Comparison of ENCODE assay signal across 14 mouse cellular contexts in genomic region chr4:95070407-95070806, GRCm38 (mm10).
"Had no signal": no experiment of that assay in that cellular context is flagged by ENCODE, and none has a peak within 500 bp of the region (broad histone marks: within the 10 kb centered on the region; RNA-seq: fewer than 3 reads in every experiment).

No protein-coding gene starts in this region.

- DNase-seq: kidney, adult 8-10 months; kidney, postnatal 10 days; kidney, postnatal 4 days; liver, embryonic 13.5 days; liver, postnatal 0 days; midbrain, embryonic 14.5 days; right cerebral cortex, adult 18-20 months; right cerebral cortex, postnatal 25 days; thymus, postnatal 36 days had no signal

- ATAC-seq: liver, postnatal 0 days had no signal

- H3K4me3 ChIP-seq: limb, embryonic 15.5 days; liver, embryonic 13.5 days; lung, embryonic 15.5 days; midbrain, embryonic 10.5 days; myocyte; neural tube, embryonic 15.5 days had no signal

- H3K36me3 ChIP-seq: limb, embryonic 15.5 days; liver, embryonic 13.5 days; lung, embryonic 15.5 days; midbrain, embryonic 10.5 days; neural tube, embryonic 15.5 days had no signal

- H3K4me2 ChIP-seq: limb, embryonic 15.5 days; liver, embryonic 13.5 days; lung, embryonic 15.5 days; neural tube, embryonic 15.5 days had no signal

- H3K4me1 ChIP-seq: liver, embryonic 13.5 days; midbrain, embryonic 10.5 days; neural tube, embryonic 15.5 days had no signal

- H3K27ac ChIP-seq: limb, embryonic 15.5 days; liver, embryonic 13.5 days; lung, embryonic 15.5 days; midbrain, embryonic 10.5 days; neural tube, embryonic 15.5 days had no signal

- H3K9me3 ChIP-seq: limb, embryonic 15.5 days; liver, embryonic 13.5 days; lung, embryonic 15.5 days; midbrain, embryonic 10.5 days; neural tube, embryonic 15.5 days had no signal

- H3K9ac ChIP-seq: limb, embryonic 15.5 days; liver, embryonic 13.5 days; liver, postnatal 0 days; lung, embryonic 15.5 days; neural tube, embryonic 15.5 days had no signal

- H3K27me3 ChIP-seq: limb, embryonic 15.5 days; lung, embryonic 15.5 days; neural tube, embryonic 15.5 days had no signal
